Mouse (Mus musculus): ENCODE measurements around the gene Dmpk. TPM values are rescaled to one million over a fixed set of nuclear protein-coding genes. Genes with fewer than 3 reads are reported as not detected.

Gene Dmpk
- polyA plus RNA-seq, 1 experiment from 2014 or later, result 8.7 TPM

DNA sequence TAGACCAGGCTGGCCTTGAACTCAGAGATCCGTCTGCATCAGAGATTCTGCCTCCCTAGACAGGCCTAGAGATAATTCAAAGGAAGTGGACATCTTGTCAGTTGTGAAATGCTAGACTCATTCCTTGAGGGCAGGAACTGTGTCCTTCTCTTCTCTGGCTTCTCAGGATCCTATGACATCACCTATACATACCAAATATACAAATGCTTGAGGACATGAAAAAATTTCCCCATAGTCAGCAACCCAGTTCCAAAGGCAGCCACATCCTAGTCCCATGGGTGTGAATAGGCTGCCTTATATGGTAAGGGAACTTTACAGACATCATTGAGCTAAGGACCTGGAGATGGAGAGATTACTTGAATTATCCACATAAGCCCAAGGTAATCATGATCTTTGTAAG lies 25.9 kb downstream of the Dmpk start:
- H3K4me1 ChIP-seq, result no peaks in the 10 kb centered on the region
- no peaks in the 10 kb centered on the region for H3K36me3 ChIP-seq
- WGBS, result 85% methylated on average over 1 of the region's 1 CpGs
- H3K27ac ChIP-seq, result no peak overlapping the region
- H3K27me3 ChIP-seq (ENCODE audit: low read depth, poor library complexity, severe bottlenecking), result no peaks in the 10 kb centered on the region
- no peak for DNase-seq (ENCODE audit: low spot score)
- no peak overlapping the region for H3K4me3 ChIP-seq
- no peaks in the 10 kb centered on the region for H3K9me3 ChIP-seq (replicated peaks)

GRCm38 (mm10) chr7:19118028-19118771 lies 34.6 kb downstream of the Dmpk start, which contains the start of gene Gm4969:
Gene Gm4969 (minus strand): TSS chr7:19118368.
- peak within 1 kb of the TSS; percentile 42 for H3K4me3 ChIP-seq
- peaks cover 9% of the 10 kb centered on the region; the same call in 1 of the 2 replicates for H3K9me3 ChIP-seq (replicated peaks)
- H3K4me1 ChIP-seq, result peaks cover 16% of the 10 kb centered on the region
- H3K27ac ChIP-seq, result peak within 1 kb of the TSS; percentile 75
- DNase-seq (ENCODE audit: low spot score), result peak; percentile 82
- 19% methylated on average over 64 of the region's 64 CpGs for WGBS
- H3K36me3 ChIP-seq, result peaks cover 13% of the 10 kb centered on the region
- peaks cover 6% of the 10 kb centered on the region; the same call in 1 of the 2 replicates for H3K27me3 ChIP-seq (ENCODE audit: low read depth, poor library complexity, severe bottlenecking)

DNA sequence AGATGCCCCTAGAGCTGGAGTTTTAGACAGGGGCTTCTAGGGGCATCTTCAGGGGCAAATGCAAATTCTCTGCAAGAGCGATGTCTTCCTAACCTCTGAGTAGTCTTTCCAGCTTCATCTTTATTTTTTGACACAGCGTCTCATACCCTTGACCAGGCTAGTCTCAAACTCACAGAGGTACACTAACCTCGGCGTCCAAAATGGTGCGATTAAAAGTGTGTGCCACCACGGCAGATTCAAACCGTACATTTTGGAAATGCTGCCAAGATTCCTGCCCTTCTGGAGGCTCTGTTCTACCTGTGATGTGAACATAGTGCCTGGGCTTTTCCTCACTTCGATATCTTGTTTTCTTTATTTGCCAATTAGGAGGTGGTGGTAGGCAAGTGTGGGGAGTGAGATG lies 35.4 kb downstream of the Dmpk start:
- WGBS, result 90% methylated on average over 8 of the region's 8 CpGs
- DNase-seq (ENCODE audit: low spot score), result no peak
- Histone ChIP-seq H3K36me3 (peaks cover 13% of the 10 kb centered on the region), H3K4me1 (peaks cover 16% of the 10 kb centered on the region), H3K4me3 (no peak overlapping the region), H3K9me3 (replicated peaks) (peaks cover 9% of the 10 kb centered on the region; the same call in 1 of the 2 replicates), H3K27me3 (ENCODE audit: low read depth, poor library complexity, severe bottlenecking) (peaks cover 6% of the 10 kb centered on the region; the same call in 1 of the 2 replicates), H3K27ac (no peak overlapping the region)

- Histone ChIP-seq H3K27me3 (ENCODE audit: low read depth, poor library complexity, severe bottlenecking) (peaks cover 6% of the 10 kb centered on the region; the same call in 1 of the 2 replicates), H3K9me3 (replicated peaks) (peaks cover 9% of the 10 kb centered on the region; the same call in 1 of the 2 replicates), H3K36me3 (peaks cover 15% of the 10 kb centered on the region), H3K27ac (peak within 1 kb of the TSS; percentile 86), H3K4me3 (peak within 1 kb of the TSS; percentile 79), H3K4me1 (peaks cover 16% of the 10 kb centered on the region)
- WGBS, result 3% methylated on average over 34 of the region's 34 CpGs
- peak; percentile 87 for DNase-seq (ENCODE audit: low spot score)
These were observed 36.2 kb downstream of the Dmpk start, which contains the start of gene Fbxo46 for GRCm38 (mm10) chr7:19119631-19120429. Gene Fbxo46 (plus strand): TSS chr7:19119859.

- 93% methylated on average over 4 of the region's 4 CpGs for WGBS
- Histone ChIP-seq H3K27ac (no peak overlapping the region), H3K36me3 (peaks cover 25% of the 10 kb centered on the region), H3K9me3 (replicated peaks) (peaks cover 9% of the 10 kb centered on the region; the same call in 1 of the 2 replicates), H3K27me3 (ENCODE audit: low read depth, poor library complexity, severe bottlenecking) (peaks cover 6% of the 10 kb centered on the region; the same call in 1 of the 2 replicates), H3K4me3 (no peak overlapping the region), H3K4me1 (peaks cover 16% of the 10 kb centered on the region)
- no peak for DNase-seq (ENCODE audit: low spot score)
These were observed 38.0 kb downstream of the Dmpk start for GRCm38 (mm10) chr7:19121686-19122085.

DNA sequence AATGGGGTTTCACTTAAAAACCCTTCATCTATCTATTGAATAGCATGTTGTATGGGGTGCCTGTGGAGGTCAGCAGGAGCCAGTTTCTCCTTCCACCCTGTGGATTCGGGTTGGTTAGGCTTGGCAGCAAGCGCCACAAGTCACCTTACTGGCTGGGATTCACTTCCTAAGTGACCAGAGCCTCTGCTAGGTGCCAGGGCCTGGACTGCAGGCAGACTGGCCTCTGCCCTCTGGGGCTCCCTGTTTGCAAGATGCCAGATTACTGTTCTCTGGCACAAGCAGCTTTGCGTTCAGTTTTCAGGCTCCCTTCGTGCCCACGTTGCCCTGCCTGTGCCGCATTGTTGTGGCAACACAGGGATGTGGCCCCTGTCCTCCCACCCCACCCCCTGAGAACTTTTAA lies 41.1 kb downstream of the Dmpk start:
- Histone ChIP-seq H3K9me3 (replicated peaks) (no peaks in the 10 kb centered on the region), H3K36me3 (peaks cover 48% of the 10 kb centered on the region), H3K27me3 (ENCODE audit: low read depth, poor library complexity, severe bottlenecking) (no peaks in the 10 kb centered on the region), H3K27ac (no peak overlapping the region), H3K4me1 (peaks cover 10% of the 10 kb centered on the region), H3K4me3 (no peak overlapping the region)
- WGBS, result 87% methylated on average over 6 of the region's 6 CpGs
- DNase-seq (ENCODE audit: low spot score), result no peak

DNA sequence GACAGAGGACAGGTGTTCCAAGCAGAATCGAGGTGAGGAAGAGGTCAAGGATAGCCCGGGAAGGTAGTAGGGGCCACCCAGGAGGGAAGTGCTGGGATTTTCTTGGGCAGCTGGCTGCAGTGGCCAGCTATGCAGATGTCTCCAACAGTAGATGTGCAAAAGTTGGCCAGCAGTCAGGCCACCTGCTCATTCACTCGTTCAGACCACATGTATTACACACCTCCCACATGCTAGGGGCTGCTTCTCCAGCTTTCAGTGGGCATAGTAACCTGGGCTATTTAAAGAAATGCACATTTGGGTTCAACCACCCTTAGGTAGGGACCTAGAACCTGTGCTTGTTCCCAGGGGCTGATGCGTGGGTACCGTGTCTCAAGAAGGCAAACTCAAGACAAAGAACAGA lies 44.1 kb downstream of the Dmpk start:
- DNase-seq (ENCODE audit: low spot score), result no peak
- Histone ChIP-seq H3K36me3 (peaks cover 42% of the 10 kb centered on the region), H3K9me3 (replicated peaks) (no peaks in the 10 kb centered on the region), H3K4me1 (peaks cover 14% of the 10 kb centered on the region), H3K27me3 (ENCODE audit: low read depth, poor library complexity, severe bottlenecking) (no peaks in the 10 kb centered on the region), H3K27ac (no peak overlapping the region), H3K4me3 (no peak overlapping the region)
- WGBS, result 92% methylated on average over 5 of the region's 5 CpGs

- DNase-seq (ENCODE audit: low spot score), result no peak
- H3K4me1 ChIP-seq, result peaks cover 14% of the 10 kb centered on the region
- WGBS, result 95% methylated on average over 5 of the region's 5 CpGs
- H3K36me3 ChIP-seq, result peaks cover 41% of the 10 kb centered on the region
- no peaks in the 10 kb centered on the region for H3K9me3 ChIP-seq (replicated peaks)
- H3K27me3 ChIP-seq (ENCODE audit: low read depth, poor library complexity, severe bottlenecking), result no peaks in the 10 kb centered on the region
- H3K27ac ChIP-seq, result no peak overlapping the region
- no peak overlapping the region for H3K4me3 ChIP-seq
These were observed 45.7 kb downstream of the Dmpk start for GRCm38 (mm10) chr7:19129396-19129795.

DNA sequence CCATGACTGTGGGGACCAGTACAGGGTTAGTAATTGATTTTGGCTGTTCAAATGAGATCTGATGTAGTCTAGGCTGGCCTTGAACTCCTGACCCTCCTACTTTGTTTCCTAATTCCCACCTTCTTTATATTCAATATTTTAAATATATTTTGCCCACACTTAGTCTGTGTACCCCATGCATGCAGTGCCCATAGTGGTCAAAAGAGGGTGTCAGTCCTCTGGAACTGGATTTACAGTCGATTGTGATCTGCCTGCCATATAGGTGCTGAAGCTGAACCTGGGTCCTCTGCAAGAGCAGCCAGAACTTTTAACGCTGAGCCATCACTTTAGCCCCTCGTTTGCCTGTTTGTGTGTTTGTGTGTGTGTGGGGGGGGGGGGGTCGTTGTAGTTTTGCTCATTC lies 47.0 kb downstream of the Dmpk start:
- Histone ChIP-seq H3K27ac (peak overlapping the region; percentile 88), H3K4me1 (peaks cover 14% of the 10 kb centered on the region), H3K36me3 (peaks cover 49% of the 10 kb centered on the region), H3K27me3 (ENCODE audit: low read depth, poor library complexity, severe bottlenecking) (no peaks in the 10 kb centered on the region), H3K9me3 (replicated peaks) (no peaks in the 10 kb centered on the region), H3K4me3 (peak overlapping the region; percentile 55)
- WGBS, result 27% methylated on average over 4 of the region's 4 CpGs
- DNase-seq (ENCODE audit: low spot score), result no peak

DNA sequence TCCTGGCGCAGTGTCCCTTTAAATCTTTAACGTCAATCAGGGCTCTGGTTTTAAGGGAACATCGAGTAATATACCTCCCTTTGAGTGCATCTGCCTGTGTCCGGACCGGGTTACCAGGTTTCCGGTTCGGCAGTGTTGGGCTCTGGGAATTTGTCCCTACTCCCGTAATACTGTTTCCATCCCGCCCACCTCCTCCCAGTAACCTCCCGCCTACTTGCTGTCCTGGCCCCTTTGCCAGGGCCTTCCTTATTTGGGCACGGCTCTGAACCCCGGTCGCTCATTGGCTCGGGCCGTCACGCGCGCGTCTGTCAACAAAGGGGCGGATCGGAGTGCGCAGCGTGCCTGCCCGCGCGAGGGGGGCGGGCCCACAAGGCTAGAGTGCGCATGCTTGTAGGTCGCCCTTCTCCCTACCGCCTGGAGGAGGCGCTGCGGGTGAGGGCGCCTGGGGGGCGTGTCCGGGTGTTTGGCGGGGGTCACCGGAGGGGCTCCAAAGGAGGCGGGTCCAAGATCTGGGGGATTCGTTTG lies 47.7 kb downstream of the Dmpk start:
- Histone ChIP-seq H3K9me3 (replicated peaks) (no peaks in the 10 kb centered on the region), H3K27ac (peak overlapping the region; percentile 88), H3K4me3 (peak overlapping the region; percentile 55), H3K4me1 (peaks cover 14% of the 10 kb centered on the region), H3K36me3 (peaks cover 50% of the 10 kb centered on the region), H3K27me3 (ENCODE audit: low read depth, poor library complexity, severe bottlenecking) (no peaks in the 10 kb centered on the region)
- DNase-seq (ENCODE audit: low spot score), result peak; percentile 97
- WGBS, result under 1% methylated on average over 39 of the region's 39 CpGs

- Histone ChIP-seq H3K4me1 (peaks cover 7% of the 10 kb centered on the region), H3K27me3 (ENCODE audit: low read depth, poor library complexity, severe bottlenecking) (no peaks in the 10 kb centered on the region), H3K27ac (no peak overlapping the region), H3K4me3 (no peak overlapping the region), H3K36me3 (peaks cover 70% of the 10 kb centered on the region), H3K9me3 (replicated peaks) (no peaks in the 10 kb centered on the region)
- no peak for DNase-seq (ENCODE audit: low spot score)
- 94% methylated on average over 13 of the region's 13 CpGs for WGBS
These were observed 52.5 kb downstream of the Dmpk start for GRCm38 (mm10) chr7:19136168-19136567.

DNA sequence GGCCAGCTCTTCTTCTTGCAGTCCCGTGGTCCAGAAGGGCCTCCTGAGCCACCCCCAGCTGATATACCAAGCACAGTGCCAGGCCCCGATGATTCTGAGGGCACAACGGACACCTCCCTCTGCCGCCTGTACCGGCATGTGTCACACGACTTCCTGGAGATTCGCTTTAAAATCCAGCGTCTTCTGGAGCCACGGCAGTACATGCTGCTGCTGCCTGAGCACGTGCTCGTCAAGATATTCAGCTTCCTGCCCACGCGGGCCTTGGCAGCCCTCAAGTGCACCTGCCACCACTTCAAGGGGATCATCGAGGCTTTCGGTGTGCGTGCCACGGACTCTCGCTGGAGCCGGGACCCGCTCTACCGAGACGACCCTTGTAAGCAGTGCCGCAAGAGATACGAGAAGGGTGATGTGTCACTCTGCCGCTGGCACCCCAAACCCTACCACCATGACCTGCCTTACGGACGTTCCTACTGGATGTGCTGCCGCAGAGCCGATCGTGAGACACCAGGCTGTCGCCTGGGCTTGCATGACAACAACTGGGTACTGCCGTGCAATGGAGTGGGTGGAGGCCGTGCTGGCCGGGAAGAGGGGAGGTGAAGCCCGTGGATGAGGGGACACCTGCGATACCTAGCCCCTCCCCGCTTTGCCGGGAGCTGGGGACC lies 53.2 kb downstream of the Dmpk start:
- H3K27me3 ChIP-seq (ENCODE audit: low read depth, poor library complexity, severe bottlenecking), result no peaks in the 10 kb centered on the region
- H3K9me3 ChIP-seq (replicated peaks), result no peaks in the 10 kb centered on the region
- H3K4me3 ChIP-seq, result no peak overlapping the region
- DNase-seq (ENCODE audit: low spot score), result no peak
- WGBS, result 92% methylated on average over 38 of the region's 38 CpGs
- peaks cover 2% of the 10 kb centered on the region for H3K4me1 ChIP-seq
- peaks cover 73% of the 10 kb centered on the region for H3K36me3 ChIP-seq
- no peak overlapping the region for H3K27ac ChIP-seq

Data from limb, embryonic 10.5 days (tissue).